Mouse (Mus musculus): ENCODE measurements around the gene Col1a2. TPM values are rescaled to one million over a fixed set of nuclear protein-coding genes. Genes with fewer than 3 reads are reported as not detected.

The Col1a2 gene
- total RNA-seq, 2 experiments from 2014 or later, result 47.2 to 53.0 TPM

- no peak for DNase-seq (ENCODE audit: extremely low spot score in 1 of 2, low spot score in 2 of 2)
- intact Hi-C loops (cut with DNase I), result no loop called here
Observed at GRCm38 (mm10) chr6:4508279-4508678, 3.7 kb downstream of the Col1a2 start.

- no peak for DNase-seq (ENCODE audit: extremely low spot score in 1 of 2, low spot score in 2 of 2)
Observed at GRCm38 (mm10) chr6:4509395-4509794, 4.8 kb downstream of the Col1a2 start.

GRCm38 (mm10) chr6:4514671-4515070 lies 10.1 kb downstream of the Col1a2 start:
- DNase-seq (ENCODE audit: extremely low spot score in 1 of 2, low spot score in 2 of 2), result no peak
- intact Hi-C loops (cut with DNase I), result no loop called here

More at GRCm38 (mm10) chr6:4509395-4509794, 4.8 kb downstream of the Col1a2 start:
- intact Hi-C loops (cut with DNase I), result no loop called here

GRCm38 (mm10) chr6:4521031-4521430 lies 16.4 kb downstream of the Col1a2 start:
- no peak for DNase-seq (ENCODE audit: extremely low spot score in 1 of 2, low spot score in 2 of 2)
- intact Hi-C loops (cut with DNase I), result no loop called here

GRCm38 (mm10) chr6:4528439-4528838 lies 23.8 kb downstream of the Col1a2 start:
- intact Hi-C loops (cut with DNase I), result no loop called here
- no peak for DNase-seq (ENCODE audit: extremely low spot score in 1 of 2, low spot score in 2 of 2)

GRCm38 (mm10) chr6:4530986-4531385 lies 26.4 kb downstream of the Col1a2 start:
- no peak for DNase-seq (ENCODE audit: extremely low spot score in 1 of 2, low spot score in 2 of 2)
- intact Hi-C loops (cut with DNase I), result no loop called here

- no peak for DNase-seq (ENCODE audit: extremely low spot score in 1 of 2, low spot score in 2 of 2)
- intact Hi-C loops (cut with DNase I), result no loop called here
Observed at GRCm38 (mm10) chr6:4532898-4533297, 28.3 kb downstream of the Col1a2 start.

GRCm38 (mm10) chr6:4534462-4535079 lies 30.0 kb downstream of the Col1a2 start:
- intact Hi-C loops (cut with DNase I), result no loop called here
- DNase-seq (ENCODE audit: extremely low spot score in 1 of 2, low spot score in 2 of 2), result no peak

GRCm38 (mm10) chr6:4541926-4542715 lies 37.5 kb downstream of the Col1a2 start:
- intact Hi-C loops (cut with DNase I), result loop anchor here (10.0 kb wide), 1 partner anchor 843 kb away; the partner anchor contains the start of gene Asb4
- DNase-seq (ENCODE audit: extremely low spot score in 1 of 2, low spot score in 2 of 2), result no peak

GRCm38 (mm10) chr6:4544554-4544953 lies 39.9 kb downstream of the Col1a2 start:
- DNase-seq (ENCODE audit: extremely low spot score in 1 of 2, low spot score in 2 of 2), result peak in 1 of 2 experiments; percentile 51
- intact Hi-C loops (cut with DNase I), result loop anchor here (2.0 to 10.0 kb wide), 2 partner anchors 138 to 840 kb away; partner anchors contain the start of gene Asb4

- peak in 1 of 2 experiments; percentile 56 for DNase-seq (ENCODE audit: extremely low spot score in 1 of 2, low spot score in 2 of 2)
- intact Hi-C loops (cut with DNase I), result loop anchor here (2.0 to 10.0 kb wide), 2 partner anchors 139 to 839 kb away; partner anchors contain the start of gene Asb4
Observed at GRCm38 (mm10) chr6:4545727-4546126, 41.1 kb downstream of the Col1a2 start.

- intact Hi-C loops (cut with DNase I), result loop anchor here (10.0 kb wide), 1 partner anchor 836 kb away; the partner anchor contains the start of gene Asb4
- peak in 1 of 2 experiments; percentile 4 for DNase-seq (ENCODE audit: extremely low spot score in 1 of 2, low spot score in 2 of 2)
Observed at GRCm38 (mm10) chr6:4548894-4549293, 44.3 kb downstream of the Col1a2 start.

GRCm38 (mm10) chr6:4549846-4550548 lies 45.4 kb downstream of the Col1a2 start:
- no peak for DNase-seq (ENCODE audit: extremely low spot score in 1 of 2, low spot score in 2 of 2)
- intact Hi-C loops (cut with DNase I), result loop anchor here (10.0 kb wide), 2 partner anchors 565 to 835 kb away; partner anchors contain the start of gene Asb4

- intact Hi-C loops (cut with DNase I), result loop anchor here (10.0 kb wide), 1 partner anchor 564 kb away; no protein-coding TSS in a partner anchor
- no peak for DNase-seq (ENCODE audit: extremely low spot score in 1 of 2, low spot score in 2 of 2)
Observed at GRCm38 (mm10) chr6:4550549-4550915, 45.9 kb downstream of the Col1a2 start.

GRCm38 (mm10) chr6:4555366-4555765 lies 50.8 kb downstream of the Col1a2 start:
- intact Hi-C loops (cut with DNase I), result loop anchor here (10.0 kb wide), 1 partner anchor 559 kb away; no protein-coding TSS in a partner anchor
- DNase-seq (ENCODE audit: extremely low spot score in 1 of 2, low spot score in 2 of 2), result no peak

GRCm38 (mm10) chr6:4557086-4557485 lies 52.5 kb downstream of the Col1a2 start:
- intact Hi-C loops (cut with DNase I), result loop anchor here (10.0 kb wide), 1 partner anchor 558 kb away; no protein-coding TSS in a partner anchor
- DNase-seq (ENCODE audit: extremely low spot score in 1 of 2, low spot score in 2 of 2), result no peak

- DNase-seq (ENCODE audit: extremely low spot score in 1 of 2, low spot score in 2 of 2), result peak; percentile 50 to 56
- intact Hi-C loops (cut with DNase I), result loop anchor here (10.0 kb wide), 1 partner anchor 557 kb away; no protein-coding TSS in a partner anchor
Observed at GRCm38 (mm10) chr6:4557678-4558077, 53.1 kb downstream of the Col1a2 start.

- DNase-seq (ENCODE audit: extremely low spot score in 1 of 2, low spot score in 2 of 2), result no peak
- intact Hi-C loops (cut with DNase I), result no loop called here
Observed at GRCm38 (mm10) chr6:4561156-4561555, 56.5 kb downstream of the Col1a2 start.

GRCm38 (mm10) chr6:4561621-4562020 lies 57.0 kb downstream of the Col1a2 start:
- no peak for DNase-seq (ENCODE audit: extremely low spot score in 1 of 2, low spot score in 2 of 2)
- intact Hi-C loops (cut with DNase I), result no loop called here
